Mouse (Mus musculus) heart, embryonic 12.5 days (tissue): ENCODE results near the gene Rpf1. TPM values are rescaled to one million over a fixed set of nuclear protein-coding genes. Genes with fewer than 3 reads are reported as not detected.

Experiments used
- ATAC-seq: fragments of 200-750 bp; cut with Nextera tagmentation; 2 replicates; pipeline ENCODE4 v1.8.0; 2017; ENCODE audit warnings: moderate TSS enrichment, moderate library complexity; ENCODE audit not compliant: insufficient number of reproducible peaks, low FRiP score
- H3K27ac ChIP-seq: fragments of 300-500 bp; sonication (generic); 2 replicates; pipeline ENCODE4 v1.5.1; 2016; ENCODE audit warnings: mild to moderate bottlenecking, moderate library complexity; ENCODE audit not compliant: poor library complexity, severe bottlenecking
- H3K27me3 ChIP-seq: fragments of 300-500 bp; sonication (generic); replicated peaks from 2 replicates; pipeline ENCODE4 v1.6.1; 2016; ENCODE audit warnings: mild to moderate bottlenecking, moderate library complexity
- H3K36me3 ChIP-seq: fragments of 300-500 bp; sonication (generic); 2 replicates; pipeline ENCODE4 v1.6.1; 2016; ENCODE audit warnings: mild to moderate bottlenecking, moderate library complexity
- H3K4me1 ChIP-seq: fragments of 300-500 bp; sonication (generic); replicated peaks from 2 replicates; pipeline ENCODE4 v1.6.1; 2016; ENCODE audit warnings: mild to moderate bottlenecking
- H3K4me2 ChIP-seq: fragments of 300-500 bp; sonication (generic); 2 replicates; pipeline ENCODE4 v1.6.1; 2016; ENCODE audit warnings: mild to moderate bottlenecking, moderate library complexity
- H3K4me3 ChIP-seq: fragments of 300-500 bp; sonication (generic); 2 replicates; pipeline ENCODE4 v1.5.1; 2016; ENCODE audit warnings: mild to moderate bottlenecking
- H3K9ac ChIP-seq: fragments of 300-500 bp; sonication (generic); 2 replicates; pipeline ENCODE4 v1.6.1; 2016; ENCODE audit warnings: mild to moderate bottlenecking, moderate library complexity
- H3K9me3 ChIP-seq: fragments of 300-500 bp; sonication (generic); replicated peaks from 2 replicates; pipeline ENCODE4 v1.6.1; 2016; ENCODE audit warnings: mild to moderate bottlenecking, moderate library complexity
- WGBS: fragments of 180-500 bp; shearing (Covaris S2); methylation state at CpG from one replicate; pipeline ENCODE4 v1.1.7; 2016; 5-methylcytosine and 5-hydroxymethylcytosine counted together
- polyA plus RNA-seq: library from polyadenylated mRNA; unstranded; fragments of >200 nt; fragmentation: Nextera tagmentation; extraction: Ambion mirVana; gene quantifications from 2 replicates; pipeline ENCODE4 v1.2.1, GENCODE M21; 2016

Gene Rpf1
- polyA plus RNA-seq: 41.2 and 45.6 TPM in 2 replicates

DNA sequence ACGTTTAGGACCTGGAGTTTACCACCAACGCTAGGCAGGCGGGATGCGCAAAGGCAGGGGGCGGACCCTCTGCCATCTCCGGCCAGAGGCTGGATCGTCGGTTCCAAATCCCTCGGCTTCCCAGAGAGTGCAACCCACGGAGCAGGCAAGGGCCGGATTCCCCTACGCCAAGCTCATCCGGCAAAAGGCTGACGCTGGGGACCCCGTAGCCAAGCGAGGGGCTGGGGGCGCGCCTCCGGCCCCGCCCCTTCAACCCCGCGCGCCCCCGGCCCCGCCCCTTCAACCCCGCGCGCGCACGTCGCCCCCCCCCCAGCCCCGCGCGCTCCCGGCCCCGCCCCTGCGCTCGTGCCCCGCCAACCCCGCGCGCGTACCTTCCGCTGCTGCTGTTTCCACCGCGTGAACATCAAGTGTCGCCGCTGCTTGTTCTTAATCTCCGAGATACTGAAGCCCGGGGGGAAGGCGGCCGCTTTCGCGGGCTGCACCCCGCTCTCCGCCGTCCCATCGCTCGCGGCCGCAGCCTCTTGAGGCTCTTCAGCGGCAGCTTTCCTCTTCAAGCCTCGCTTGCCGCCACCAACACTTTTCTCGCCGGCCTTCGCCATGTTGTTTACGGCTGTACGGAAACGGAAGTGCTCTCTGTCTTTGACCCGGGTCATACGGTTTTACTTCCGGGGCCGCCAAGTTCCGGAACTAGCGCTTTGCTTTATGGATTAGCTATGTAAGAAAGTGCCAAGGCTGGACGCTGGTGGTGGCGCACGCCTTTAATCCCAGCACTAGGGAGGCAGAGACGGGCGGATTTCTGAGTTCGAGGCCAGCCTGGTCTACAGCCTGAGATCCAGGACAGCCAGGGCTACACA lies at the start of gene Rpf1:
Gene Rpf1, minus strand, starts transcription at position 632 of the 854 bp plus-strand sequence.
- Histone ChIP-seq H3K4me2 (peak within 1 kb of the TSS; percentile 81), H3K9me3 (no peaks in the 10 kb centered on the region), H3K36me3 (peaks cover 17% of the 10 kb centered on the region), H3K4me3 (peak within 1 kb of the TSS; percentile 92), H3K9ac (peak within 1 kb of the TSS; percentile 86), H3K27ac (peak within 1 kb of the TSS; percentile 98), H3K4me1 (no peaks in the 10 kb centered on the region; the same call in 1 of the 2 replicates), H3K27me3 (no peaks in the 10 kb centered on the region)
- ATAC-seq: peak; percentile 96
- under 1% methylated on average over 65 of the region's 82 CpGs for WGBS

- H3K4me3 ChIP-seq: no peak overlapping the region
- no peaks in the 10 kb centered on the region for H3K27me3 ChIP-seq
- ATAC-seq: no peak
- H3K9me3 ChIP-seq: no peaks in the 10 kb centered on the region
- 84% methylated on average over 6 of the region's 6 CpGs for WGBS
- no peak overlapping the region for H3K4me2 ChIP-seq
- H3K9ac ChIP-seq: no peak overlapping the region
- no peak overlapping the region for H3K27ac ChIP-seq
- H3K36me3 ChIP-seq: no peaks in the 10 kb centered on the region
- 0 out of 2 replicates have a peak, but pooled peaks cover 5% of the 10 kb centered on the region for H3K4me1 ChIP-seq
Observed at GRCm38 (mm10) chr3:146570939-146571338, 49.7 kb upstream of the Rpf1 start.

GRCm38 (mm10) chr3:146570148-146570782 lies 49.0 kb upstream of the Rpf1 start, which contains the start of gene Uox:
Gene Uox (plus strand): TSS chr3:146570426.
- WGBS: 82% methylated on average over 10 of the region's 10 CpGs
- no peaks in the 10 kb centered on the region for H3K27me3 ChIP-seq
- H3K4me2 ChIP-seq: no peak within 1 kb of the TSS
- no peak within 1 kb of the TSS for H3K27ac ChIP-seq
- H3K36me3 ChIP-seq: no peaks in the 10 kb centered on the region
- 0 out of 2 replicates have a peak, but pooled peaks cover 5% of the 10 kb centered on the region for H3K4me1 ChIP-seq
- no peak within 1 kb of the TSS for H3K4me3 ChIP-seq
- no peaks in the 10 kb centered on the region for H3K9me3 ChIP-seq
- H3K9ac ChIP-seq: no peak within 1 kb of the TSS
- no peak for ATAC-seq

GRCm38 (mm10) chr3:146569594-146569993 lies 48.4 kb upstream of the Rpf1 start:
- H3K27me3 ChIP-seq: no peaks in the 10 kb centered on the region
- no peaks in the 10 kb centered on the region for H3K36me3 ChIP-seq
- 83% methylated on average over 3 of the region's 3 CpGs for WGBS
- no peak overlapping the region for H3K9ac ChIP-seq
- no peak overlapping the region for H3K4me3 ChIP-seq
- no peak overlapping the region for H3K4me2 ChIP-seq
- H3K4me1 ChIP-seq: 0 out of 2 replicates have a peak, but pooled peaks cover 5% of the 10 kb centered on the region
- ATAC-seq: no peak
- no peaks in the 10 kb centered on the region for H3K9me3 ChIP-seq
- no peak overlapping the region for H3K27ac ChIP-seq

DNA sequence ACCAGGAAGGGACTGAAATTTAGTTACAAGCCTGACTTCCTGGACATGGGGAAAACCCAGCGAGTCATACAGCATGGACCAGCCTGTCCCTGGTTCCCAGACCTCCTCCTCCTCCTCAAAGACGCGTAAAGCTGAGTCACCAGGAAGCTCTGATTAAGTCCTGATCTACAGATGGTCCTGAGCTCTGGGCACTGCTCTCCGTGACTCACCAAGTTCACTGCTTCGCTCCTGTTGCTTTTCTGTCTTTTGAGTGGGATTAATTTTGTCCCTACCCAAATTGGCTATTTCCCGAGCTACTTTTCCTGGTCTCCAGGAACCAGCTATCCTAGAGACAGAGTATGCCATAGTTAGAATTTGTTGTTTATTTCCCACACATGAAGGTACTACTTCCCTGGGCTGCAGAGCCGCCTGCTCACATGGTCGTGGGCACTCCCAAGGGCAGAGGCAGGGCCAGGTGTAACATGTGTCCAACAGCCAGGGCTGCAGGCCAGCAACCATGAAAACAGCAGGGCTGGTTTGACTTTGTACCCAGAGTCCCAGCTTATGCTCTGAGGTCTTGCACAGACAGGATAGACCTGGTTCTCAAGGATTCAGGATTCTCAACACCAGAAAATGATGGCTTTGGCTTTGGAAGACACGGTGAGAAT lies 46.8 kb upstream of the Rpf1 start:
- no peak overlapping the region for H3K4me3 ChIP-seq
- H3K36me3 ChIP-seq: no peaks in the 10 kb centered on the region
- H3K9me3 ChIP-seq: no peaks in the 10 kb centered on the region
- no peak for ATAC-seq
- WGBS: 62% methylated on average over 9 of the region's 9 CpGs
- no peaks in the 10 kb centered on the region for H3K27me3 ChIP-seq
- 0 out of 2 replicates have a peak, but pooled peaks cover 5% of the 10 kb centered on the region for H3K4me1 ChIP-seq
- no peak overlapping the region for H3K4me2 ChIP-seq
- no peak overlapping the region for H3K27ac ChIP-seq
- no peak overlapping the region for H3K9ac ChIP-seq

GRCm38 (mm10) chr3:146567366-146567765 lies 46.1 kb upstream of the Rpf1 start:
- Histone ChIP-seq H3K9me3 (no peaks in the 10 kb centered on the region), H3K4me3 (no peak overlapping the region), H3K4me2 (no peak overlapping the region), H3K27ac (no peak overlapping the region), H3K9ac (no peak overlapping the region), H3K36me3 (no peaks in the 10 kb centered on the region), H3K4me1 (0 out of 2 replicates have a peak, but pooled peaks cover 5% of the 10 kb centered on the region), H3K27me3 (no peaks in the 10 kb centered on the region)
- ATAC-seq: no peak
- WGBS: 62% methylated on average over 7 of the region's 7 CpGs

- Histone ChIP-seq H3K27ac (no peak overlapping the region), H3K27me3 (no peaks in the 10 kb centered on the region), H3K9me3 (no peaks in the 10 kb centered on the region), H3K9ac (no peak overlapping the region), H3K4me3 (no peak overlapping the region), H3K36me3 (no peaks in the 10 kb centered on the region), H3K4me1 (0 out of 2 replicates have a peak, but pooled peaks cover 5% of the 10 kb centered on the region), H3K4me2 (no peak overlapping the region)
- ATAC-seq: no peak
- 86% methylated on average over 1 of the region's 1 CpGs for WGBS
Observed at GRCm38 (mm10) chr3:146565065-146565411, 43.8 kb upstream of the Rpf1 start.

GRCm38 (mm10) chr3:146564268-146565064 lies 43.2 kb upstream of the Rpf1 start:
- ATAC-seq: no peak
- H3K4me2 ChIP-seq: no peak overlapping the region
- no peak overlapping the region for H3K9ac ChIP-seq

GRCm38 (mm10) chr3:146562936-146563335 lies 41.7 kb upstream of the Rpf1 start:
- H3K27ac ChIP-seq: no peak overlapping the region
- peaks cover 1% of the 10 kb centered on the region; the same call in 1 of the 2 replicates for H3K4me1 ChIP-seq
- H3K36me3 ChIP-seq: no peaks in the 10 kb centered on the region
- 82% methylated on average over 7 of the region's 7 CpGs for WGBS
- no peak overlapping the region for H3K4me3 ChIP-seq
- no peaks in the 10 kb centered on the region for H3K27me3 ChIP-seq
- no peak overlapping the region for H3K9ac ChIP-seq
- H3K4me2 ChIP-seq: no peak overlapping the region
- ATAC-seq: no peak
- no peaks in the 10 kb centered on the region for H3K9me3 ChIP-seq

More at GRCm38 (mm10) chr3:146564268-146565064, 43.2 kb upstream of the Rpf1 start:
- Histone ChIP-seq H3K27me3 (no peaks in the 10 kb centered on the region), H3K4me3 (no peak overlapping the region), H3K9me3 (no peaks in the 10 kb centered on the region), H3K27ac (no peak overlapping the region), H3K4me1 (0 out of 2 replicates have a peak, but pooled peaks cover 5% of the 10 kb centered on the region), H3K36me3 (no peaks in the 10 kb centered on the region)
- 38% methylated on average over 14 of the region's 14 CpGs for WGBS

GRCm38 (mm10) chr3:146557507-146557906 lies 36.3 kb upstream of the Rpf1 start:
- no peak overlapping the region for H3K27ac ChIP-seq
- no peaks in the 10 kb centered on the region for H3K36me3 ChIP-seq
- no peaks in the 10 kb centered on the region for H3K27me3 ChIP-seq
- ATAC-seq: no peak
- no peak overlapping the region for H3K9ac ChIP-seq
- WGBS: 47% methylated on average over 6 of the region's 6 CpGs
- peaks cover 8% of the 10 kb centered on the region for H3K4me1 ChIP-seq
- no peaks in the 10 kb centered on the region for H3K9me3 ChIP-seq
- H3K4me3 ChIP-seq: no peak overlapping the region
- H3K4me2 ChIP-seq: no peak overlapping the region
